Mouse (Mus musculus) embryo, embryonic 11 days (tissue): ENCODE data around the gene Gm11569.
"Not testable (repeated sequence)": the region's sequence is repeated elsewhere in the genome, so short reads cannot be mapped to it uniquely, and the experiment has no call there.

Experiments used
- DNase-seq: peaks from one replicate; pipeline ENCODE4 v3.0.0-alpha.2; 2015

Gm11569 gene

GRCm38 (mm10) chr11:99798832-99799231, at the start of gene Gm11569:
Gene Gm11569, minus strand, starts transcription at chr11:99798932.
- DNase-seq: not testable (repeated sequence)

GRCm38 (mm10) chr11:99846746-99847145, 48.0 kb upstream of the Gm11569 start:
- DNase-seq: no peak

- DNase-seq: no peak
These were observed 43.5 kb upstream of the Gm11569 start for GRCm38 (mm10) chr11:99842185-99842584.

GRCm38 (mm10) chr11:99837966-99838365, 39.2 kb upstream of the Gm11569 start, which contains the start of gene 2300003K06Rik:
Gene 2300003K06Rik, minus strand, starts transcription at chr11:99838066.
- no peak for DNase-seq

GRCm38 (mm10) chr11:99815566-99815965, 16.8 kb upstream of the Gm11569 start, which contains the start of gene Gm11564:
Gene Gm11564, minus strand, starts transcription at chr11:99815666.
- not testable (repeated sequence) for DNase-seq

- DNase-seq: not testable (repeated sequence)
These were observed 11.1 kb upstream of the Gm11569 start, which contains the start of gene Krtap4-13 for GRCm38 (mm10) chr11:99809792-99810191. Gene Krtap4-13, minus strand, starts transcription at chr11:99809892.

- not testable (repeated sequence) for DNase-seq
These were observed 5.6 kb upstream of the Gm11569 start, which contains the start of gene Gm11554 for GRCm38 (mm10) chr11:99804346-99804745. Gene Gm11554, minus strand, starts transcription at chr11:99804446.

- DNase-seq: no peak
These were observed 5.4 kb downstream of the Gm11569 start, which contains the start of gene Gm11596 for GRCm38 (mm10) chr11:99793367-99793766. Gene Gm11596, minus strand, starts transcription at chr11:99793467.

- DNase-seq: not testable (repeated sequence)
These were observed 13.8 kb downstream of the Gm11569 start, which contains the start of gene Krtap4-9 for GRCm38 (mm10) chr11:99784900-99785299. Gene Krtap4-9, plus strand, starts transcription at chr11:99785200.

GRCm38 (mm10) chr11:99780604-99781003, 18.1 kb downstream of the Gm11569 start, which contains the start of gene Krtap4-8:
Gene Krtap4-8, minus strand, starts transcription at chr11:99780704.
- no peak for DNase-seq

GRCm38 (mm10) chr11:99778401-99778800, 20.3 kb downstream of the Gm11569 start:
- peak; percentile 53 for DNase-seq

- DNase-seq: not testable (repeated sequence)
These were observed 25.9 kb downstream of the Gm11569 start, which contains the start of gene Gm11595 for GRCm38 (mm10) chr11:99772813-99773212. Gene Gm11595, minus strand, starts transcription at chr11:99772913.

GRCm38 (mm10) chr11:99768410-99768809, 30.3 kb downstream of the Gm11569 start:
- no peak for DNase-seq

GRCm38 (mm10) chr11:99758877-99759276, 39.9 kb downstream of the Gm11569 start:
- no peak for DNase-seq
